Mouse (Mus musculus): ENCODE data around the gene Gm10563.

Gm10563 gene

DNA sequence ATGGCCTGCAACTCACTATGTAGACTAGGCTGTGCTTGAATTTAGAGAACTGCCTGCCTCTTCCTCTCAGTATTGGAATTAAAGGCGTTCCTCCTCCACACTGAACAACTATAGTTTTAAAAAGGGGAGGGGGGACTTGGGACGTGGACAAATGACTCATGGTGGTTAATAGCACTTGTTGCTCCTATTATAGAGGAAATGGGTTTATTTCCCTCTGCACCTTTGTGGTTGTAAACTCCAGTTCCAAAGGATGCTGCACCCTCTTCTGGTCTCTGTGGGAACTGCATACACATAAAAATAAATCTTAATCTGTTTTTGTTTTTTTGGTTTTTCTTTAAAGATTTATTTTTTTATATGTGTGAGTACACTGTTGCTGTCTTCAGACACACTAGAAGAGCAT, 77.0 kb downstream of the Gm10563 start:
- no peak for DNase-seq (ENCODE audit: extremely low read depth, insufficient read length, low spot score)

DNA sequence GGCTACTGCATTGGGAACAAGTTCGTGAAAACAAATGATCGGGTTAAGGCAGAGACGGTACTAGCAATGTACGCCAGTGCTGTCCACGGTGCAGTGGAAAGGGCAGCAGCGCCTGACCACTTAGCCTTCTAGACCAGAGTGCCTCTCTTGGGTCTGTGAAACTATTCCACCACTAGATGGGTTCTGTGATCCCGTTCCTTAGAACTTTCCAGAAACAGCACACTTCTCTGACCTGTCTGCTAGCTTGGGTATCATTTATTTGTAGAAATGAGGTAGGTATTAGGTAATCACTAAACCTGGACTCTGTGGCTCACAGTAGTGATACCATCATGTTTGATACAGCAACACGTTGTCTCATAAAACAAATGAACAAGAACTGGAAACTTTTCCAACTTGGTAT, 78.7 kb downstream of the Gm10563 start:
- DNase-seq (ENCODE audit: extremely low read depth, insufficient read length, low spot score), result no peak
